Comparison of ENCODE assay signal across 10 mouse cellular contexts in genomic region chr6:142938549-142939345, GRCm38 (mm10). TPM values are rescaled to one million over a fixed set of nuclear protein-coding genes. Genes with fewer than 3 reads are reported as not detected.
DNase-seq lines count a peak whose midpoint lies in the region; ATAC-seq and TF ChIP-seq lines count a peak whose summit lies in the region.
"Had no signal": no experiment of that assay in that cellular context is flagged by ENCODE, and none has a peak within 500 bp of the region (broad histone marks: within the 10 kb centered on the region; RNA-seq: fewer than 3 reads in every experiment).

No protein-coding gene starts in this region.

- 41% methylated on average over 9 of the region's 9 CpGs for WGBS in intestine, embryonic 15.5 days
- 50% methylated on average over 9 of the region's 9 CpGs for WGBS in intestine, postnatal 0 days
- 63% methylated on average over 9 of the region's 9 CpGs for WGBS in forebrain, embryonic 12.5 days
- 50% methylated on average over 9 of the region's 9 CpGs for WGBS in kidney, postnatal 0 days
- 33% methylated on average over 9 of the region's 9 CpGs for WGBS in neural tube, embryonic 12.5 days

- peak; percentile 36 for ATAC-seq in intestine, embryonic 15.5 days
- no peak for ATAC-seq in intestine, postnatal 0 days
- ATAC-seq in forebrain, embryonic 12.5 days (ENCODE audit: low FRiP score), result peak; percentile 47
- no peak for ATAC-seq in kidney, postnatal 0 days (replicated peaks; ENCODE audit: low FRiP score, low read depth)
- peak; percentile 57; the same call in 1 of the 2 replicates for ATAC-seq in neural tube, embryonic 12.5 days (ENCODE audit: low FRiP score, low read depth)

- no peak overlapping the region for H3K27ac ChIP-seq in intestine, embryonic 15.5 days
- no peak overlapping the region for H3K27ac ChIP-seq in intestine, postnatal 0 days (ENCODE audit: low read depth, low read length)
- H3K27ac ChIP-seq in forebrain, embryonic 12.5 days, result peak overlapping the region; percentile 62; the same call in 1 of the 2 replicates
- H3K27ac ChIP-seq in kidney, postnatal 0 days, result no peak overlapping the region
- 0 out of 2 replicates have a peak overlapping the region, but pooled peaks have one; percentile 50 for H3K27ac ChIP-seq in neural tube, embryonic 12.5 days
- H3K27ac ChIP-seq: heart, adult 2 months had no signal

- H3K9ac ChIP-seq in intestine, embryonic 15.5 days, result no peak overlapping the region
- no peak overlapping the region for H3K9ac ChIP-seq in intestine, postnatal 0 days (ENCODE audit: low read depth, low read length)
- no peak overlapping the region; the same call in 1 of the 2 replicates for H3K9ac ChIP-seq in forebrain, embryonic 12.5 days
- no peak overlapping the region for H3K9ac ChIP-seq in kidney, postnatal 0 days (ENCODE audit: low read depth, low read length)
- no peak overlapping the region for H3K9ac ChIP-seq in neural tube, embryonic 12.5 days

- H3K4me3 ChIP-seq in intestine, embryonic 15.5 days (replicated peaks), result no peak overlapping the region
- no peak overlapping the region for H3K4me3 ChIP-seq in intestine, postnatal 0 days (ENCODE audit: low read depth, low read length)
- no peak overlapping the region for H3K4me3 ChIP-seq in forebrain, embryonic 12.5 days (replicated peaks)
- H3K4me3 ChIP-seq in kidney, postnatal 0 days (replicated peaks; ENCODE audit: low read depth, low read length), result no peak overlapping the region
- H3K4me3 ChIP-seq in neural tube, embryonic 12.5 days, result no peak overlapping the region
- H3K4me3 ChIP-seq: heart, adult 2 months had no signal

- no peak for TF ChIP-seq CTCF in intestine, postnatal 0 days (IDR thresholded peaks at IDR 0.05; ENCODE audit: low read depth)
- no peak for TF ChIP-seq CTCF in kidney, postnatal 0 days (IDR thresholded peaks at IDR 0.05; ENCODE audit: low read depth)

- no peak overlapping the region for H3K4me2 ChIP-seq in intestine, embryonic 15.5 days (replicated peaks)
- no peak overlapping the region for H3K4me2 ChIP-seq in intestine, postnatal 0 days (replicated peaks; ENCODE audit: low read depth)
- no peak overlapping the region for H3K4me2 ChIP-seq in forebrain, embryonic 12.5 days
- no peak overlapping the region for H3K4me2 ChIP-seq in kidney, postnatal 0 days (ENCODE audit: low read length)
- H3K4me2 ChIP-seq in neural tube, embryonic 12.5 days (replicated peaks), result no peak overlapping the region

- DNase-seq in kidney, postnatal 0 days (ENCODE audit: low spot score), result peak; percentile 50
- no peak for DNase-seq in spleen, postnatal 36 days (ENCODE audit: low spot score in 2 of 2)
- DNase-seq in embryo, embryonic 10 days (ENCODE audit: low spot score), result no peak
- DNase-seq in left cerebral cortex, adult 11 months (ENCODE audit: low spot score), result no peak
- DNase-seq: heart, adult 2 months; thymus, postnatal 36 days had no signal

- no peaks in the 10 kb centered on the region for H3K27me3 ChIP-seq in intestine, embryonic 15.5 days (replicated peaks)
- H3K27me3 ChIP-seq in intestine, postnatal 0 days (replicated peaks; ENCODE audit: control insufficient read depth, insufficient read depth, low read length), result no peaks in the 10 kb centered on the region
- no peaks in the 10 kb centered on the region for H3K27me3 ChIP-seq in forebrain, embryonic 12.5 days
- no peaks in the 10 kb centered on the region for H3K27me3 ChIP-seq in kidney, postnatal 0 days (ENCODE audit: insufficient read depth, low read length)
- no peaks in the 10 kb centered on the region; the same call in 1 of the 2 replicates for H3K27me3 ChIP-seq in neural tube, embryonic 12.5 days (replicated peaks)

- no peaks in the 10 kb centered on the region for H3K36me3 ChIP-seq in intestine, embryonic 15.5 days
- no peaks in the 10 kb centered on the region for H3K36me3 ChIP-seq in intestine, postnatal 0 days (ENCODE audit: control insufficient read depth, insufficient read depth)
- H3K36me3 ChIP-seq in forebrain, embryonic 12.5 days (replicated peaks), result no peaks in the 10 kb centered on the region
- H3K36me3 ChIP-seq in kidney, postnatal 0 days (ENCODE audit: insufficient read depth, low read length), result no peaks in the 10 kb centered on the region
- H3K36me3 ChIP-seq in neural tube, embryonic 12.5 days, result no peaks in the 10 kb centered on the region

- no peaks in the 10 kb centered on the region for H3K9me3 ChIP-seq in intestine, embryonic 15.5 days
- no peaks in the 10 kb centered on the region for H3K9me3 ChIP-seq in intestine, postnatal 0 days (ENCODE audit: control insufficient read depth)
- H3K9me3 ChIP-seq in forebrain, embryonic 12.5 days, result no peaks in the 10 kb centered on the region
- H3K9me3 ChIP-seq in kidney, postnatal 0 days (replicated peaks; ENCODE audit: low read length), result no peaks in the 10 kb centered on the region
- no peaks in the 10 kb centered on the region for H3K9me3 ChIP-seq in neural tube, embryonic 12.5 days

- H3K4me1 ChIP-seq in intestine, embryonic 15.5 days (replicated peaks), result no peaks in the 10 kb centered on the region
- H3K4me1 ChIP-seq in intestine, postnatal 0 days (replicated peaks; ENCODE audit: control insufficient read depth, insufficient read depth, low read length), result no peaks in the 10 kb centered on the region
- peaks cover 10% of the 10 kb centered on the region for H3K4me1 ChIP-seq in forebrain, embryonic 12.5 days
- no peaks in the 10 kb centered on the region for H3K4me1 ChIP-seq in kidney, postnatal 0 days (replicated peaks; ENCODE audit: insufficient read depth, low read length)
- peaks cover 15% of the 10 kb centered on the region for H3K4me1 ChIP-seq in neural tube, embryonic 12.5 days

RNA-seq across cellular contexts. Expression of gene St8sia1, which starts 25.5 kb away (rescaled TPM):
- polyA plus RNA-seq in intestine, embryonic 15.5 days (2015; fragmentation: Nextera tagmentation; extraction: Ambion mirVana), result 1.3 and 1.6 TPM in 2 replicates
- polyA plus RNA-seq in intestine, postnatal 0 days (2015; fragmentation: Nextera tagmentation; extraction: Ambion mirVana), result 0.17 and 0.34 TPM in 2 replicates
- 6.3 and 6.4 TPM in 2 replicates for polyA plus RNA-seq in forebrain, embryonic 12.5 days (2016; fragmentation: Nextera tagmentation; extraction: Ambion mirVana)
- 2.3 and 2.4 TPM in 2 replicates for polyA plus RNA-seq in kidney, postnatal 0 days (2015; fragmentation: Nextera tagmentation; extraction: Ambion mirVana)
- polyA plus RNA-seq in neural tube, embryonic 12.5 days (2016; fragmentation: Nextera tagmentation; extraction: Ambion mirVana), result 11.6 and 12.8 TPM in 2 replicates

Comparison
In these comparisons a context has a peak if more than half of its experiments do, and no peak if none do; other contexts are left out.
1. ATAC-seq: peak in intestine, embryonic 15.5 days (single experiment), forebrain, embryonic 12.5 days (single experiment) and neural tube, embryonic 12.5 days (single experiment); none in intestine, postnatal 0 days (single experiment) and kidney, postnatal 0 days (single experiment).
2. H3K27ac ChIP-seq: peak in forebrain, embryonic 12.5 days (single experiment) and neural tube, embryonic 12.5 days (single experiment); none in intestine, embryonic 15.5 days (single experiment), intestine, postnatal 0 days (single experiment) and kidney, postnatal 0 days (single experiment).